ENCODE assay signal across 18 mouse cellular contexts in genomic region chr14:25244841-25245240, GRCm38 (mm10).
DNase-seq lines count a peak whose midpoint lies in the region; ATAC-seq lines count a peak whose summit lies in the region.
"Had no signal": no experiment of that assay in that cellular context is flagged by ENCODE, and none has a peak within 500 bp of the region (broad histone marks: within the 10 kb centered on the region; RNA-seq: fewer than 3 reads in every experiment).

No protein-coding gene starts in this region.

- H3K4me2 ChIP-seq in forebrain, embryonic 12.5 days: no peak overlapping the region
- no peak overlapping the region for H3K4me2 ChIP-seq in neural tube, embryonic 13.5 days
- H3K4me2 ChIP-seq: forebrain, embryonic 15.5 days; heart, embryonic 15.5 days; hindbrain, embryonic 15.5 days had no signal

- ATAC-seq in forebrain, embryonic 12.5 days (ENCODE audit: low FRiP score): no peak
- ATAC-seq in neural tube, embryonic 13.5 days (ENCODE audit: low read depth): no peak
- ATAC-seq: forebrain, embryonic 15.5 days; intestine, embryonic 16.5 days had no signal

- 88% methylated on average over 6 of the region's 6 CpGs for WGBS in forebrain, embryonic 10.5 days
- 92% methylated on average over 6 of the region's 6 CpGs for WGBS in forebrain, embryonic 12.5 days
- WGBS in neural tube, embryonic 13.5 days: 85% methylated on average over 6 of the region's 6 CpGs

- peaks cover 14% of the 10 kb centered on the region for H3K4me1 ChIP-seq in forebrain, embryonic 10.5 days
- H3K4me1 ChIP-seq in forebrain, embryonic 12.5 days: peaks cover 12% of the 10 kb centered on the region
- H3K4me1 ChIP-seq in neural tube, embryonic 13.5 days (replicated peaks): peaks cover 27% of the 10 kb centered on the region

- H3K9ac ChIP-seq in forebrain, embryonic 12.5 days: no peak overlapping the region
- no peak overlapping the region for H3K9ac ChIP-seq in neural tube, embryonic 13.5 days
- H3K9ac ChIP-seq: forebrain, embryonic 15.5 days; heart, embryonic 15.5 days; hindbrain, embryonic 15.5 days had no signal

- H3K36me3 ChIP-seq in forebrain, embryonic 10.5 days (replicated peaks): no peaks in the 10 kb centered on the region
- no peaks in the 10 kb centered on the region for H3K36me3 ChIP-seq in forebrain, embryonic 12.5 days (replicated peaks)
- no peaks in the 10 kb centered on the region for H3K36me3 ChIP-seq in neural tube, embryonic 13.5 days
- H3K36me3 ChIP-seq: embryonic facial prominence, embryonic 10.5 days; forebrain, embryonic 15.5 days; heart, embryonic 15.5 days; hindbrain, embryonic 15.5 days had no signal

- 0 out of 2 replicates have a peak, but pooled peaks cover 5% of the 10 kb centered on the region for H3K27me3 ChIP-seq in forebrain, embryonic 10.5 days (ENCODE audit: poor library complexity, severe bottlenecking)
- H3K27me3 ChIP-seq in forebrain, embryonic 12.5 days: no peaks in the 10 kb centered on the region
- no peaks in the 10 kb centered on the region for H3K27me3 ChIP-seq in neural tube, embryonic 13.5 days
- H3K27me3 ChIP-seq: forebrain, embryonic 15.5 days; heart, embryonic 15.5 days; hindbrain, embryonic 15.5 days had no signal

- H3K4me3 ChIP-seq in forebrain, embryonic 10.5 days: no peak overlapping the region
- H3K4me3 ChIP-seq in forebrain, embryonic 12.5 days (replicated peaks): no peak overlapping the region
- no peak overlapping the region for H3K4me3 ChIP-seq in neural tube, embryonic 13.5 days
- H3K4me3 ChIP-seq: embryonic facial prominence, embryonic 10.5 days; forebrain, embryonic 15.5 days; heart, embryonic 15.5 days; hindbrain, embryonic 15.5 days had no signal

- DNase-seq in adrenal gland, adult (ENCODE audit: inconsistent age in 2 of 2, low spot score in 1 of 2): peak; percentile 51 to 56
- no peak for DNase-seq in adrenal gland, postnatal 10 days
- DNase-seq in forebrain, embryonic 10.5 days (ENCODE audit: extremely low spot score, low spot score): no peak
- DNase-seq in neural tube, embryonic 10.5 days (ENCODE audit: extremely low spot score, low spot score): no peak
- DNase-seq in spleen, postnatal 14 days (ENCODE audit: low spot score in 2 of 2): no peak
- DNase-seq: adrenal gland, adult 8-10 months; cerebellum, adult 18-20 months; cerebellum, adult 9-11 months; cerebellum, postnatal 36 days; gastrocnemius, postnatal 36 days; heart, postnatal 14 days had no signal

- H3K27ac ChIP-seq in forebrain, embryonic 10.5 days: 0 out of 2 replicates have a peak overlapping the region, but pooled peaks have one; percentile 11
- H3K27ac ChIP-seq in forebrain, embryonic 12.5 days: no peak overlapping the region
- peak overlapping the region; percentile 75 for H3K27ac ChIP-seq in neural tube, embryonic 13.5 days (replicated peaks)
- H3K27ac ChIP-seq: forebrain, embryonic 15.5 days; heart, embryonic 15.5 days had no signal

- H3K9me3 ChIP-seq in forebrain, embryonic 10.5 days: no peaks in the 10 kb centered on the region
- H3K9me3 ChIP-seq in forebrain, embryonic 12.5 days: no peaks in the 10 kb centered on the region
- no peaks in the 10 kb centered on the region for H3K9me3 ChIP-seq in neural tube, embryonic 13.5 days
- H3K9me3 ChIP-seq: embryonic facial prominence, embryonic 10.5 days; forebrain, embryonic 15.5 days; heart, embryonic 15.5 days; hindbrain, embryonic 15.5 days had no signal

Comparison
In these comparisons a context has a peak if more than half of its experiments do, and no peak if none do; other contexts are left out.
1. DNase-seq: peak in adrenal gland, adult (2 of 2); none in adrenal gland, postnatal 10 days (single experiment), forebrain, embryonic 10.5 days (single experiment), neural tube, embryonic 10.5 days (single experiment) and spleen, postnatal 14 days (0 of 2).